Mouse (Mus musculus) ovary, adult 18-20 months (tissue): Measurements from ENCODE around the gene F830045P16Rik.
"Not testable (repeated sequence)": the region's sequence is repeated elsewhere in the genome, so short reads cannot be mapped to it uniquely, and the experiment has no call there.

Experiments
- DNase-seq: peaks from one replicate; pipeline ENCODE4 v3.0.0; 2022; ENCODE audit warnings: low spot score, mixed read lengths

The F830045P16Rik gene

GRCm38 (mm10) chr2:129489496-129490285 lies 46.7 kb downstream of the F830045P16Rik start:
- no peak for DNase-seq

- DNase-seq, result no peak
Observed at GRCm38 (mm10) chr2:129483150-129483549, 53.3 kb downstream of the F830045P16Rik start.

- DNase-seq, result no peak
Observed at GRCm38 (mm10) chr2:129471905-129472304, 64.5 kb downstream of the F830045P16Rik start.

- DNase-seq, result no peak
Observed at GRCm38 (mm10) chr2:129470839-129471238, 65.6 kb downstream of the F830045P16Rik start.

- DNase-seq, result not testable (repeated sequence)
Observed at GRCm38 (mm10) chr2:129438772-129439171, 97.6 kb downstream of the F830045P16Rik start.

- no peak for DNase-seq
Observed at GRCm38 (mm10) chr2:129435154-129435553, 101.2 kb downstream of the F830045P16Rik start.

GRCm38 (mm10) chr2:129423741-129424140 lies 112.7 kb downstream of the F830045P16Rik start:
- DNase-seq, result no peak

GRCm38 (mm10) chr2:129420897-129421561 lies 115.4 kb downstream of the F830045P16Rik start:
- no peak for DNase-seq

- DNase-seq, result no peak
Observed at GRCm38 (mm10) chr2:129419361-129419880, 117.0 kb downstream of the F830045P16Rik start.

GRCm38 (mm10) chr2:129414593-129414992 lies 121.8 kb downstream of the F830045P16Rik start:
- DNase-seq, result no peak

- no peak for DNase-seq
Observed at GRCm38 (mm10) chr2:129413488-129413887, 122.9 kb downstream of the F830045P16Rik start.

- DNase-seq, result no peak
Observed at GRCm38 (mm10) chr2:129411651-129412050, 124.8 kb downstream of the F830045P16Rik start.

GRCm38 (mm10) chr2:129410344-129410743 lies 126.1 kb downstream of the F830045P16Rik start:
- no peak for DNase-seq

GRCm38 (mm10) chr2:129408476-129408875 lies 127.9 kb downstream of the F830045P16Rik start:
- peak; percentile 41 for DNase-seq
